Mouse (Mus musculus) ES-E14 (cell line): ENCODE results near the gene Krba1. TPM values are rescaled to one million over a fixed set of nuclear protein-coding genes. Genes with fewer than 3 reads are reported as not detected.

Experiments used
- DNase-seq: peaks from one replicate; pipeline ENCODE4 v3.0.0-alpha.2; 2013; ENCODE audit warnings: low read depth, low spot score
- H3K27ac ChIP-seq: 2 replicates; pipeline ENCODE4 v1.5.1; 2012; ENCODE audit warnings: low read depth, mild to moderate bottlenecking, low read length, moderate library complexity, mixed read lengths; ENCODE audit not compliant: poor library complexity, insufficient read depth, severe bottlenecking
- H3K36me3 ChIP-seq: 2 replicates; pipeline ENCODE4 v1.6.1; 2012; ENCODE audit warnings: mild to moderate bottlenecking, low read length, moderate library complexity, mixed read lengths; ENCODE audit not compliant: control insufficient read depth, poor library complexity, insufficient read depth, severe bottlenecking
- H3K4me1 ChIP-seq, 2 experiments: fragments of 150-350 bp in 1 of 2; sonication (generic) in 1 of 2; 2 replicates each; pipeline ENCODE4 v1.6.1; 2012; ENCODE audit warnings: low read length in 2 of 2, mild to moderate bottlenecking in 1 of 2, mixed read lengths in 1 of 2; ENCODE audit not compliant: control insufficient read depth in 2 of 2, insufficient read depth in 2 of 2, poor library complexity in 1 of 2
- H3K4me3 ChIP-seq, 2 experiments: fragments of 150-350 bp in 1 of 2; sonication (generic) in 1 of 2; 2 replicates each; pipeline ENCODE4 v1.5.1; 2012; ENCODE audit warnings: low read length in 2 of 2, low read depth in 1 of 2, mild to moderate bottlenecking in 1 of 2, mixed read lengths in 1 of 2; ENCODE audit not compliant: insufficient read depth in 1 of 2, poor library complexity in 1 of 2, severe bottlenecking in 1 of 2
- H3K9ac ChIP-seq: 2 replicates; pipeline ENCODE4 v1.6.1; 2012; ENCODE audit warnings: low read depth, mild to moderate bottlenecking, low read length, mixed read lengths; ENCODE audit not compliant: poor library complexity, insufficient read depth, severe bottlenecking
- H3K9me3 ChIP-seq: fragments of 150-350 bp; sonication (generic); 2 replicates; pipeline ENCODE4 v1.6.1; 2012; ENCODE audit warnings: low read depth, mild to moderate bottlenecking, low read length; ENCODE audit not compliant: control insufficient read depth, insufficient read depth
- CHD2 ChIP-seq: IDR thresholded peaks from 2 replicates; pipeline ENCODE4 v1.6.1; 2014; ENCODE audit warnings: mild to moderate bottlenecking, low read depth, low read length, inconsistent platforms
- HCFC1 ChIP-seq: IDR thresholded peaks from 2 replicates; pipeline ENCODE4 v1.6.1; 2012; ENCODE audit warnings: low read length, inconsistent platforms, borderline replicate concordance; ENCODE audit not compliant: insufficient read depth
- MAFK ChIP-seq: IDR thresholded peaks from 2 replicates; pipeline ENCODE4 v1.6.1; 2014; ENCODE audit warnings: mild to moderate bottlenecking, low read depth, low read length, inconsistent platforms; ENCODE audit not compliant: insufficient read depth
- ZC3H11A ChIP-seq: IDR thresholded peaks from 2 replicates; pipeline ENCODE4 v1.6.1; 2012; ENCODE audit warnings: low read depth, mild to moderate bottlenecking, inconsistent platforms, low read length, borderline replicate concordance
- ZNF384 ChIP-seq: IDR thresholded peaks from 2 replicates; pipeline ENCODE4 v1.6.1; 2012; ENCODE audit warnings: low read depth, low read length, inconsistent platforms
- in situ Hi-C, 2 experiments: fragments of 600-800 bp; cut with MboI; formaldehyde crosslinking; loops; one replicate each; pipeline ENCODE4 v1.15.1; 2025; ENCODE audit warnings: low sequenced_read_pairs in 2 of 2, inconsistent platforms in 1 of 2; ENCODE audit not compliant: unreplicated experiment in 2 of 2
- total RNA-seq: library from RNA; depleted of rRNA; stranded (reverse); fragments of 300-350 nt; gene quantifications from 2 replicates; pipeline ENCODE4 v1.2.3, GENCODE M21; 2012

Krba1 gene
- total RNA-seq, 1 experiment = 22.8 TPM

GRCm38 (mm10) chr6:48416486-48416885 lies 21.1 kb downstream of the Krba1 start:
- H3K27ac ChIP-seq = no peak overlapping the region
- H3K4me1 ChIP-seq = no peaks in the 10 kb centered on the region
- H3K36me3 ChIP-seq = peaks cover 40% of the 10 kb centered on the region
- TF ChIP-seq ZNF384 (no peak), HCFC1 (no peak), ZC3H11A (no peak), CHD2 (no peak), MAFK (no peak)
- no peak for DNase-seq
- in situ Hi-C loops = no loop called here
- no peaks in the 10 kb centered on the region for H3K9me3 ChIP-seq
- no peak overlapping the region for H3K4me3 ChIP-seq
- H3K9ac ChIP-seq = no peak overlapping the region

GRCm38 (mm10) chr6:48420647-48421046 lies 25.3 kb downstream of the Krba1 start:
- H3K9me3 ChIP-seq = no peaks in the 10 kb centered on the region
- no peak for DNase-seq
- in situ Hi-C loops = no loop called here

GRCm38 (mm10) chr6:48423336-48423735 lies 27.9 kb downstream of the Krba1 start:
- TF ChIP-seq ZNF384 (no peak), MAFK (no peak), ZC3H11A (no peak), HCFC1 (no peak), CHD2 (no peak)
- Histone ChIP-seq H3K27ac (no peak overlapping the region), H3K36me3 (no peaks in the 10 kb centered on the region), H3K4me3 (no peak overlapping the region), H3K9ac (no peak overlapping the region), H3K9me3 (no peaks in the 10 kb centered on the region), H3K4me1 (no peaks in the 10 kb centered on the region)
- in situ Hi-C loops = no loop called here
- no peak for DNase-seq

More at GRCm38 (mm10) chr6:48420647-48421046, 25.3 kb downstream of the Krba1 start:
- no peaks in the 10 kb centered on the region for H3K4me1 ChIP-seq
- no peak overlapping the region for H3K9ac ChIP-seq
- no peak overlapping the region for H3K4me3 ChIP-seq
- peaks cover 14% of the 10 kb centered on the region for H3K36me3 ChIP-seq
- TF ChIP-seq ZC3H11A (no peak), MAFK (no peak), ZNF384 (no peak), CHD2 (no peak), HCFC1 (no peak)
- no peak overlapping the region for H3K27ac ChIP-seq

- H3K9ac ChIP-seq = no peak overlapping the region
- TF ChIP-seq ZNF384 (no peak), ZC3H11A (no peak), MAFK (no peak), CHD2 (no peak)
- in situ Hi-C loops = no loop called here
- H3K27ac ChIP-seq = no peak overlapping the region
- no peaks in the 10 kb centered on the region for H3K4me1 ChIP-seq
- no peak overlapping the region for H3K4me3 ChIP-seq
- no peaks in the 10 kb centered on the region for H3K36me3 ChIP-seq
- DNase-seq = peak; percentile 31
- H3K9me3 ChIP-seq = no peaks in the 10 kb centered on the region
Observed at GRCm38 (mm10) chr6:48424074-48424473, 28.7 kb downstream of the Krba1 start.

GRCm38 (mm10) chr6:48426956-48427355 lies 31.6 kb downstream of the Krba1 start:
- TF ChIP-seq ZNF384 = no peak
- TF ChIP-seq ZC3H11A = no peak
- no peak for TF ChIP-seq CHD2
- no peak for TF ChIP-seq HCFC1
- no peak for TF ChIP-seq MAFK
- in situ Hi-C loops = no loop called here
- DNase-seq = no peak
- H3K9me3 ChIP-seq = no peaks in the 10 kb centered on the region
- H3K27ac ChIP-seq = no peak overlapping the region
- no peak overlapping the region for H3K4me3 ChIP-seq
- no peak overlapping the region for H3K9ac ChIP-seq
- H3K36me3 ChIP-seq = no peaks in the 10 kb centered on the region
- no peaks in the 10 kb centered on the region for H3K4me1 ChIP-seq
